Mouse (Mus musculus) spleen, adult 18-20 months (tissue): ENCODE data around the gene Bmper.

Experiments used
- DNase-seq, 2 experiments: peaks; one replicate each; pipeline ENCODE4 v3.0.0; 2022; ENCODE audit warnings: mixed read lengths in 2 of 2

Bmper gene

GRCm38 (mm10) chr9:23377831-23378730, 155.2 kb downstream of the Bmper start:
- no peak for DNase-seq

DNA sequence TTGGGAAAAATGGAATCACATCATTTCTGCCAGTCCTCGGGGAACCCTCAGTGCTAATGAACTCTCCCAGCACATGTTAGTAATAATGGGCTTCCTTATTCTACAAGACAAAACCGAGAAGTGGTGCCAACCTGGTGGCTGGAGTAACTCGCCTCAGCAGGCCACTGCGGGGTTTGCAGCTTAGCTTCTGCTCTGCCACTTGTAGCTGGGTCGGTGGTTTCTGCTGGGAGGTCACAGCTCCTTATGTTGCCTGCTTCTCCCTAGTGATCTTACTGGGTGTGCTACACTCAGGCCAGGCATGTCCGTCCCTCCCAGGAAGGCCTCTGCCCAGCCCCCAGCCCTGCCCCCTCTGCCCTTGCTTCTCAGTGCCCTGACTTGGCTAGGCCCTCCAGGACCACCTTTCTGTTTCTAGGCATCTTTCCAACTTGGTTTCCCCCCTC, 155.9 kb downstream of the Bmper start:
- peak in 1 of 2 experiments; percentile 2 for DNase-seq

GRCm38 (mm10) chr9:23380171-23380835, 157.4 kb downstream of the Bmper start:
- no peak for DNase-seq

GRCm38 (mm10) chr9:23383291-23383690, 160.4 kb downstream of the Bmper start:
- no peak for DNase-seq

- no peak for DNase-seq
Observed at GRCm38 (mm10) chr9:23383837-23384236, 161.0 kb downstream of the Bmper start.

DNA sequence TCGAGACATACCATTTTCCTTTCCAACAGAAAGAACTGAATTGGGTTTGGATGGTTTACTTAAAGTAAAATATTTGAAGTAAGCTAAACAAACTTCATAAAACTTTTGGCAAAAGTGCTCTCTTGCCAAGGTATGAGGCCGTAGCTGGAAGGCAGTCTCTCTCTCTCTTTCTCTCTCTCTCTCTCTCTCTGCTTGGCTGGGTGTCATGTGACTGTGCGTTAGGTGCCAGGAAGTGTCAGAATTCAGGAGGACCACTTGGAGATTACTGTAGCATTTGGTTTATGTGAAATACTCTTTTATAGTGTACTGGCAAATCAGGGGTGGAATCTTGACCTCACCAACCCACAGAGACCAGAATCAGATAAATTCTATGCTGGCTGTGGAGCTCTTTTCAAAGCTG, 162.0 kb downstream of the Bmper start:
- no peak for DNase-seq

GRCm38 (mm10) chr9:23386201-23386600, 163.3 kb downstream of the Bmper start:
- no peak for DNase-seq

DNA sequence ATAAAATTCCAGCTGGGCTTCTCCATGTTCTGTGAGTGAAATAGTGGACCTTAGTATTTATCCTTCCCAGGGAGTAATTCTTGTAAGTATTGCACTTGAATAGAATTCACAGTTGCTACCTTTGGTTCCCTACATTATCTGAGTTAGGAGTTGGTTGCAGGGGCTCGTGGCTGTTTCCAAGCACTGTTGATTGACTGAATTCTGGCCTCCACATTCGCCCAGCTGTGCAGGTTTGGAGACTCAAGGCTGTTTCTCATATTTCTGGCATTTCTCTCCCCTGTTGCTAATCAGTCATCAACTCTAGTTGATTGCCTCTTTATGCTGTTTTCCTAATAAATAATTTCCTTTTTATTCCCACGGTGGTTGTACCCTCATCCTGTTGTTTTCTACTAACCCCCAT, 167.2 kb downstream of the Bmper start:
- DNase-seq = no peak

DNA sequence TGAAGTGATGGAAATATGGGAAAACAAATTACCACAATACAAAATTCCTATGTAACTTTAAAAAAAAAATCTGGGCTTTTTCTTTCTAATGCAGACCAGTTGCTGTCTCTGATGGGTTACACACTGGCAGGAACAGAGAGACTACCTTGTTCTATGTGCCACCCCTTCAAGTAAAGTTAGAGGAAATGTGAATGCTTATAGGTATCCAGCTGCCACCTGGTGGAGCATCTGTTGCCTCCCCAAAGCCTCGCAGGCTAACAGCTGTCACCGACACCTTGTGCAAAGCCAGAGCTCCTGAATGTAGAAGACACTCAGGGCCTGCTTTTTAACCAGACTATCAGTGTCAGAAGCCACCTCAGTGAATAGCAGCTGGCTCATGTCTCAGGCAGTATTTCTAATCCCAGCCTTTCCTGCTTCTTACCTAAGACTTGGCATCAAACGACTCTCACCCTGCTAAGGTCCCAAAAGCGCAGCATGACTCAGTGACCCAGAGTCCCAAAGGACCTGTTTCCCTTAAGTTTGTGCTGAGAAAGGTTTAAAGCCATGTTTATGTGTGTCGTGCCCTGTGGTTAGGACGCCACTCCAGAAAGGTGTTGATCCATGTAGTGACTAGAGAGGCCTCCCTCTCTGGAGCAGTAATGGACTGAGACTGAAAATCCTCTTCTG, 171.9 kb downstream of the Bmper start:
- no peak for DNase-seq

GRCm38 (mm10) chr9:23396186-23396585, 173.3 kb downstream of the Bmper start:
- DNase-seq = no peak

- no peak for DNase-seq
Observed at GRCm38 (mm10) chr9:23397876-23398275, 175.0 kb downstream of the Bmper start.

DNA sequence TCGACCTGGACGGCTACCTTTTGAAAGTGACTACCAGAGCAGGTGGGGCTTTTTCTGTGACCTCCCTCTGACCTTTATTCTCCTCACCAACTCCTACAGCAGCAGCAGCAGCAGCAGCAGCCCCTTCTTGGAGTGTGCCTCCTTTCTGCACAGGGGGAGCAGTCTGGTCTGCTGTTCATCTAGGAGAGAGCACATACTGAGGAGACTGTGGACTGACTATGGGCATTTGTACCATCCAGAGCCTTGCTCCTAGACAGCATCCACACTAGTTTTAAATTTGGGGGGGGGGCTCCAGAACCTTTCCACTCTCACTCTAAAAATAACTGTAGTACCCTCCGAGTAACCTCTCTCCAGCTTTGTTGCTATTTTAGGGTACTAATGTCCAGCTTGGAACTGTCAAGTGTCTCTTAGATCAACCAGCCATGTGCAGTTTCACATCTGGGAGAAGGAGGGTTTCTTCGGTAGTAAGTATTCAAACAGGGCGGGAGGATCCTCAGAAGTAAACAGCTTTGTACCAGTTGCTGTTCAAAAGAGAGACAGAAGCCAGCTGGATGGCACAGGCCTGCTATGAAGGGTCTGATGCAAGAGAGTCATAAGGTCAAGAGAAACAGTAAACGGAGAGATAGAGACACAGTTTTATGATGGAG, 176.9 kb downstream of the Bmper start:
- DNase-seq = no peak

DNA sequence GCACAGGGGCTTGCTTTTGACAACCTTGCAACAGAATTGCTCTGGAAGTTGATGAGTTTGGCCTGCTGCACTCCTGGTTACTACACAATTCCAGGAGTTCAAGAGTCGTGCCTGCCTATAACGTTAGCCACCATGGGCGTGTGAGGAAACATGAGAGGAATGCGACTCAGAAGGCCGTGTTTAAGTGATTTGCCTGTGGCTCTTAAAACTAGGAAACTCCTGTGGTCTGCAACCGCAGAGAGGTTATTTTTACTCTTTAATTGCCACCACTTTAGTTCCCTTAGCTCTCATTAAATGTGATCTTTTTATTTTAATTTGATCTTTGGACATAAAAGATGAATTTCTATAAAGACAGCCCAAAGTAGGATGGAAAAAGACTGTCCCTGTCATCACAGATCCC, 184.5 kb downstream of the Bmper start:
- no peak for DNase-seq

DNA sequence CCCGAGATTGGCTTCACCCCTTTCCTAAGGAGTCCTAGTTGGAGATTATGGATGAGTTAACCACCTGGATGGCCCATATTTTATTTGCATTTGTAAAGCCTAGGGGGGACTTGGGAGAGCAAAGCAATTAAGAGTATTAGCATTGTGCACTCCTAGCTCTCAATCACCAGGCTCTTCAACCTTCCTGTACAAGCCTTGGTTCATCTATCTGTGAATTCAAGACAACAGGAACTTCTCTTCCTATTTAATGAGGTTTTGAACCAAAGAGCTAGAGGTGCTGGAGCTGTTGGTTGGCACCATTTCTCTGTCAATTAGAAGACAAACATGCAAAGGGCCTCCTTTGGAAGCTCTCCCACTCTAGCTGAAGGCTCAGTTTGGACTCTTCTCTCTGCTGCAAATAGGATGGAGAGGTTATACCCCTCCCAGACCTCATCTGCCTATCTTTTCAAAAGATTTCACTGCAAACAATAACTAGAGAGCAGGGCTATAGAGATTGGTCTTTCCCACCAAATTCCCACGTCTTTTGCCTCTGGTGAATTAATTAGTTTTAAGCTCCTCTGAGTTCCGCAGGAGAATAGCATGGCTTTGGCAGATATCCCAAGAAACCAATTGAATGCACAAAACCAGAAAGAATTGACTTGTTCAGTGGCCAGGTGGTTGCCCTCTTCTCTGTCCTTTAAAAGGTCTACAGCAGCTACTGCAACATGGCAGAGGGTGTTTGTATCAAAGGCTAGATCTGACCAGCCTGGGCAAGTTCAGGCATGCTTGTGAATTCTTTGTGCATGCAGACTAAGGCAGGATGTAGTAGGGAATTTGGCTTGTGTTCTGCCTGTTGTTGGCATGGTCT, 185.3 kb downstream of the Bmper start:
- DNase-seq = no peak

GRCm38 (mm10) chr9:23410567-23410966, 187.7 kb downstream of the Bmper start:
- DNase-seq = no peak

DNA sequence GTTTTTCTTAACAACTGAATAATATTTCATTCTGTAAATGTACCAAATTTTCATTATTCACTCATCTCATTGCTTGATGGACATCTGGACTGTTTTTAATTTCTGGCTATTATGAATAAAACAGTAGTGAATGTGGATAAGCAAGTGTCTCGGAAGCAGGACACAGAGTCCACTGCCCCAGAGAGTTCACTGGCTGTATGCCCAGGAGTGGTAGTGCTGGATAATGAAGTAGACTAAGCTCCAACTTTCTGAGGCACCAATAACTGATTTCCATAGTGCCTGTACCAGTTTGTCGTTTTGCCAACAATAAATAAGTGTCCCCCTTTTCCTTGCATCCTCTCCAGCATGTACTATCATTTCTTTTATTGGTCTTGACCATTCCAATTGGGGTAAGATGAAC, 190.1 kb downstream of the Bmper start:
- no peak for DNase-seq

- DNase-seq = no peak
Observed at GRCm38 (mm10) chr9:23419107-23419506, 196.2 kb downstream of the Bmper start.

DNA sequence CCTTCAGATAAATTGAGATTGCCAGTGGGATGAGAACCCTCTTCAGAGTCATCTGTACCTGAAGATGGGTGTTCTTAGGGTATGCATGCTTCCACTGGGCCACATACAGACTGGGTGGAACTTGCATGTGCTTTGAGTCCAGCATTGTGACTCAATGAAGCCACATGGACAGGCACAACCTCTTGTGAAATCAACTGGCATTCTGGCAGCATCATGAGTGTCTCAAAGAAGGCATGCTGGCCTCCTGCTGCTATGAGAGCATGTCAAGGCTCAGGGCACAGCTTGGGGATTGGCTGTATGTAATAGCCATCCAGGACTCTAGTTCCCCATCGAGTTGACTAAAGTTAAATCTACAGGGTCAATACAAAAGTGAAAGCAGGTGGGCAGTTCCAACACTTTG, 200.9 kb downstream of the Bmper start:
- no peak for DNase-seq

- no peak for DNase-seq
Observed at GRCm38 (mm10) chr9:23432631-23433030, 209.8 kb downstream of the Bmper start.

DNA sequence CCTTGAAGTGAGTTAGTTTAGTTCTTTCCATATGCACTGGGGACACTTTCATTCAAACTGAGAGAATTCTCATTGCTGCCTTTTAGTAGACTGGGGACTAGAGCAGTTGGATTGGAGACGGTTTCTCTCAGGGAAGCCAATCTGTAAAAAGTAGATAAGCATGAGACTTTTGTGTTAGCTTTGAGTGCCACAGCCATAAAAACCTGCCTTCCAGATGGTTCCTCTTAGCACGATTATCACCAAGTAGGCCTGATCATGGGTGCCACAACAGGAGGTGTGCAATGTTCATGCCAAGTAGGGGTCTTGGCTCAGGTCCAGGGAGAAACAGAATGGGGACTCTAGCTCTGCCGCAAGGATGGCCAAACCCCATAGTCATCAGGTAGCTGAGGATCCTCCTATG, 210.4 kb downstream of the Bmper start:
- no peak for DNase-seq

- DNase-seq = no peak
Observed at GRCm38 (mm10) chr9:23436751-23437150, 213.9 kb downstream of the Bmper start.

DNA sequence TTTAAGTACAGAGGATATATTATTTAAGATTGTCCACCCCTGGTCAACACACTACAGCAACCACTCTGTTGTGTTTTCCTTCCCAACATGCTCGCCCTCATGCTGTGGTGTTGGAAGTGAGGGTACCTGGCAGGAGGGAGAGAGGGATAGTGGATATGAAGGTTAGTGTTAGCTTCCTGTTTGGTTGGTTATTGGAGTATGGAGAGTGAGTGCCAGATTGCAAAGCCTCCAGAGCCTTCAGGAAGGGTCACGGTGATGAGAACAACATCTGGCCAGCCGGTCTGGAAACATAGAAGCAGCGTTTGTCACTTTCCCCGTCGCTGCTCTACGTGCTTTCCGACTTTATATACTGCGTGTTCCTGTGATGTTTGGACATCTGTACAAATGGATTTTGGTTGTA, 215.8 kb downstream of the Bmper start:
- DNase-seq = no peak
